ENCODE assay signal across 8 mouse cellular contexts in genomic region chr3:89349869-89350501, GRCm38 (mm10). TPM values are rescaled to one million over a fixed set of nuclear protein-coding genes. Genes with fewer than 3 reads are reported as not detected.
DNase-seq lines count a peak whose midpoint lies in the region; ATAC-seq and TF ChIP-seq lines count a peak whose summit lies in the region.

Gene Adam15 (minus strand): TSS chr3:89349996.

- peak; percentile 58; the same call in 1 of the 2 replicates for TF ChIP-seq POLR2A in lung, adult 2 months (IDR thresholded peaks at IDR 0.05; ENCODE audit: borderline replicate concordance, extremely low read depth, low read depth, low read length)

- H3K27ac ChIP-seq in forebrain, postnatal 0 days (ENCODE audit: low read depth, low read length) = peak within 1 kb of the TSS; percentile 85
- peak within 1 kb of the TSS; percentile 95 for H3K27ac ChIP-seq in layer of hippocampus, adult 2 months
- peak within 1 kb of the TSS; percentile 90 for H3K27ac ChIP-seq in neural tube, embryonic 15.5 days (replicated peaks)

- DNase-seq in G1E (ENCODE audit: low spot score) = no peak
- DNase-seq in cerebellum, adult 18-20 months = peak; percentile 91 to 95
- peak; percentile 90 for DNase-seq in forebrain, postnatal 0 days
- peak; percentile 92 to 94 for DNase-seq in heart, postnatal 36 days
- peak; percentile 89 to 92 for DNase-seq in layer of hippocampus, adult 2 months (ENCODE audit: low spot score in 2 of 2)
- peak; percentile 89 for DNase-seq in lung, adult 2 months
- peak; percentile 95 for DNase-seq in testis, postnatal 10 days (ENCODE audit: low spot score)

- no peaks in the 10 kb centered on the region for H3K36me3 ChIP-seq in G1E (replicated peaks)
- peaks cover 7% of the 10 kb centered on the region; the same call in 1 of the 2 replicates for H3K36me3 ChIP-seq in forebrain, postnatal 0 days (ENCODE audit: insufficient read depth)
- H3K36me3 ChIP-seq in neural tube, embryonic 15.5 days = peaks cover 10% of the 10 kb centered on the region; the same call in 1 of the 2 replicates

- peak within 1 kb of the TSS; percentile 60 for H3K9ac ChIP-seq in forebrain, postnatal 0 days
- H3K9ac ChIP-seq in neural tube, embryonic 15.5 days (replicated peaks) = peak within 1 kb of the TSS; percentile 76

- intact Hi-C loops in heart, postnatal 36 days (cut with DNase I) = loop anchor here (2.0 to 5.0 kb wide), 2 partner anchors 45 to 98 kb away; partner anchors contain the start of gene Zbtb7b

- no peak for TF ChIP-seq CTCF in G1E (IDR thresholded peaks at IDR 0.05; ENCODE audit: low read depth, low read length)
- 0 out of 2 replicates have a peak, but pooled peaks have one; percentile 2 for TF ChIP-seq CTCF in forebrain, postnatal 0 days (IDR thresholded peaks at IDR 0.05; ENCODE audit: low read depth)
- no peak for TF ChIP-seq CTCF in layer of hippocampus, adult 2 months (conservative IDR thresholded peaks at IDR 0.05)
- no peak for TF ChIP-seq CTCF in lung, adult 2 months (IDR thresholded peaks at IDR 0.05; ENCODE audit: insufficient read depth, low read length)

- ATAC-seq in G1E (ENCODE audit: extremely low read depth, insufficient number of reproducible peaks, low FRiP score, poor library complexity, severe bottlenecking) = no peak
- ATAC-seq in forebrain, postnatal 0 days = peak; percentile 94
- peak; percentile 96 for ATAC-seq in neural tube, embryonic 15.5 days (ENCODE audit: low FRiP score)

- peak within 1 kb of the TSS; percentile 31; the same call in 1 of the 2 replicates for H3K4me3 ChIP-seq in G1E (ENCODE audit: low read depth, low read length)
- peak within 1 kb of the TSS; percentile 50 for H3K4me3 ChIP-seq in forebrain, postnatal 0 days (ENCODE audit: low read depth, low read length)
- peak within 1 kb of the TSS; percentile 76 for H3K4me3 ChIP-seq in layer of hippocampus, adult 2 months
- peak within 1 kb of the TSS; percentile 76 for H3K4me3 ChIP-seq in lung, adult 2 months (replicated peaks; ENCODE audit: extremely low read depth, low read depth, low read length)
- H3K4me3 ChIP-seq in neural tube, embryonic 15.5 days (replicated peaks) = peak within 1 kb of the TSS; percentile 75

- no peaks in the 10 kb centered on the region for H3K9me3 ChIP-seq in G1E (replicated peaks)
- H3K9me3 ChIP-seq in forebrain, postnatal 0 days (ENCODE audit: low read length) = no peaks in the 10 kb centered on the region
- no peaks in the 10 kb centered on the region for H3K9me3 ChIP-seq in neural tube, embryonic 15.5 days (replicated peaks)

- peaks cover 19% of the 10 kb centered on the region for H3K4me1 ChIP-seq in G1E (ENCODE audit: insufficient read depth, low read depth, low read length)
- 0 out of 2 replicates have a peak, but pooled peaks cover 6% of the 10 kb centered on the region for H3K4me1 ChIP-seq in forebrain, postnatal 0 days (ENCODE audit: insufficient read depth)
- peaks cover 10% of the 10 kb centered on the region for H3K4me1 ChIP-seq in lung, adult 2 months (ENCODE audit: control insufficient read depth, insufficient read depth, low read length)
- peaks cover 26% of the 10 kb centered on the region for H3K4me1 ChIP-seq in neural tube, embryonic 15.5 days

- peak within 1 kb of the TSS; percentile 75 for H3K4me2 ChIP-seq in forebrain, postnatal 0 days (ENCODE audit: low read depth)
- H3K4me2 ChIP-seq in neural tube, embryonic 15.5 days = peak within 1 kb of the TSS; percentile 95

- peaks cover 74% of the 10 kb centered on the region for H3K27me3 ChIP-seq in G1E (ENCODE audit: insufficient read depth, low read length)
- H3K27me3 ChIP-seq in forebrain, postnatal 0 days (ENCODE audit: insufficient read depth, low read length) = no peaks in the 10 kb centered on the region
- 0 out of 2 replicates have a peak, but pooled peaks cover 5% of the 10 kb centered on the region for H3K27me3 ChIP-seq in neural tube, embryonic 15.5 days (replicated peaks)

- WGBS in forebrain, postnatal 0 days = 3% methylated on average over 54 of the region's 59 CpGs
- under 1% methylated on average over 58 of the region's 59 CpGs for WGBS in lung, adult 2 months
- WGBS in neural tube, embryonic 15.5 days = under 1% methylated on average over 56 of the region's 59 CpGs

RNA-seq across cellular contexts. Expression of gene Adam15, which starts in this region (rescaled TPM):
- total RNA-seq in G1E (2014; fragmentation: Nextera tagmentation) (not detected in 2 replicates), G1E (2017) (0.17 and 1.4 TPM in 2 replicates)
- polyA plus RNA-seq in G1E (2012) = 0.05 and 0.10 TPM in 2 replicates
- 47.9 and 53.3 TPM in 2 replicates for total RNA-seq in forebrain, postnatal 0 days (2014; rRNA removed)
- 50.1 and 56.4 TPM in 2 replicates for polyA plus RNA-seq in forebrain, postnatal 0 days (2015; fragmentation: Nextera tagmentation; extraction: Ambion mirVana)
- 10 to 100 TPM; 56.5 to 62.6 TPM for total RNA-seq in heart, postnatal 36 days (2021)
- total RNA-seq in layer of hippocampus, adult 2 months (2021) = 100 to 1,000 TPM; 122 to 127 TPM
- 190 and 225 TPM in 2 replicates for polyA plus RNA-seq in lung, adult 2 months (2012; rRNA removed)
- polyA plus RNA-seq in neural tube, embryonic 15.5 days (2015; fragmentation: Nextera tagmentation; extraction: Ambion mirVana) = 69.9 and 71.9 TPM in 2 replicates

Comparison
In these comparisons a context has a peak if more than half of its experiments do, and no peak if none do; other contexts are left out.
1. RNA of gene Adam15 (total RNA-seq): 122 to 127 TPM in layer of hippocampus, adult 2 months, 56.5 to 62.6 TPM in heart, postnatal 36 days and 47.9 to 53.3 TPM in forebrain, postnatal 0 days; 0.17 to 1.4 TPM in G1E; every median in the first group is over 10 times any median in the second.
2. RNA of gene Adam15 (polyA plus RNA-seq): 190 to 225 TPM in lung, adult 2 months, 69.9 to 71.9 TPM in neural tube, embryonic 15.5 days and 50.1 to 56.4 TPM in forebrain, postnatal 0 days; 0.05 to 0.10 TPM in G1E; every median in the first group is over 10 times any median in the second.
3. Peak in every context shown above with its lines, with median percentiles within 50 percentile points of each other: H3K4me3 ChIP-seq and H3K27ac ChIP-seq.